Mouse (Mus musculus) gastrocnemius, postnatal 4 days (tissue): ENCODE measurements around the gene Fdx1l. TPM values are rescaled to one million over a fixed set of nuclear protein-coding genes. Genes with fewer than 3 reads are reported as not detected.

Experiments
- DNase-seq, 2 experiments: peaks; one replicate each; pipeline ENCODE4 v3.0.0; 2021 to 2022; ENCODE audit warnings: low spot score in 2 of 2, mixed read lengths in 2 of 2
- microRNA-seq: library from miRNA; unstranded; fragments of <30 nt; microRNA quantifications from one replicate; pipeline ENCODE4 v1.2.0, GENCODE M21; 2021
- total RNA-seq, 2 experiments: library from RNA; stranded (reverse); gene quantifications; 2 replicates each; pipeline ENCODE4 v1.2.3; 2021

Gene Fdx1l
- total RNA-seq, 2 experiments from 2014 or later = 28.6 to 31.6 TPM

DNA sequence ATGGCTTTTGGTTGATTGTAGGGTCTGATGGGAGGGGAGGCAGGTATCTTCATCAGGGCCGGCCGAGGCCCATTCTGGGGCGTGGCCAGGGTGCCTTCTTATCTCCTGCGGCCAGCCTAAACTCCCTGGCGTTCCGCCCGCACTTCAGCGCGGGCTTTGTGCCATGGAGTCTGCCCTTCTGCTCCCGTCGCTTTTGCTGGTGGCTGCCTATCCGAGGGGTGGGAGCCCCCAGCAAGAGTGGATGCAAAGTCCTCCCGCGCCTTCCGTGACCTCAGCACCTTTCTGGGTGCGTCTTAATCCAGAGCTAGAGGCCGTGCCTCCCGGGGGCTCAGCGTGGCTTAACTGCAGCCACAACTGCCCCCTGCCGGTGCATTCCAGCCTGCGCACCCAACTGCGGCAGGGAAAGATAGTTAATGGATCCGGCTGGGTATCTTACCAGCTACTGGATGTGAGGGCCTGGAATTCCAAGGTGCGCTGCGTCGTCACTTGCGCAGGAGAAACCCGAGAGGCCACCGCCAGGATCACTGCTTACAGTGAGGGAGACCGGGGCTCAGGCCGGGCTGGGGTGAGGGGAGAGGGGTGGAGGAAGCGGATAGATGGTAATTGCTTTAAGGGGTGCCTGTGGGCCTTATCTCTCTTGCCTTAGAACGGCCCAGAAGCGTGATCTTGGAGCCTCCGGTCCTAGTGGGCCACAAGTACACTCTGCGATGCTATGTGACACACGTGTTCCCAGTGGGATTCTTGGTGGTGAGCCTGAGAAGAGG is 43.9 kb downstream of the Fdx1l start, which contains the start of gene Icam4:
Icam4 (plus strand) TSS at position 83 of the 764 bp plus-strand sequence.
- DNase-seq = peak; percentile 72 to 84

DNA sequence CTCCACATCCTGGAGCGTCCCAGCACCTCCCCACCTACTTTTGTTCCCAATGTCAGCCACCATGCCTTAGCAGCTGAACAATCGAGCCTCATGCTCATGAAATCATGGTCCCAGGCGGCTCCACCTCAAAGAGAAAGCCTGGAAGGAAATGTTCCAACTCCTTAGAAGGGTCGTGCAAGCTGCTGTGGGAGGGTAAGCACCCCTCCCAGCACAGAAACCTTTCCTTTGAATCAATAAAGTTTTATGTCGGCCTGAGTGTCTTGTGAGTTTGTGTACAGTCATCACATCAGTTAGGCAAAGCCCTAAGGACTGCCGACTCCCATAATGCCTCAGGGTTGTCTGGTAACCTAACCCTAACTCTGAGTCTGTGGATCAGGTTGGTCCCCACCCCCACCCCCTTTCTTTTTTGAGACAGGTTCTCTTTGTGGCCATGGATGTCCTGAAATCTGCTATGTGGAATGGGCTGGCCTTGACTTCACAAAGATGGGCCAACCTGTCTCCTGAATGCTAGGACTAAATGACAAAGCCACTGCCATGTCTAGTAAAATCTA is 44.8 kb downstream of the Fdx1l start:
- DNase-seq = no peak

DNA sequence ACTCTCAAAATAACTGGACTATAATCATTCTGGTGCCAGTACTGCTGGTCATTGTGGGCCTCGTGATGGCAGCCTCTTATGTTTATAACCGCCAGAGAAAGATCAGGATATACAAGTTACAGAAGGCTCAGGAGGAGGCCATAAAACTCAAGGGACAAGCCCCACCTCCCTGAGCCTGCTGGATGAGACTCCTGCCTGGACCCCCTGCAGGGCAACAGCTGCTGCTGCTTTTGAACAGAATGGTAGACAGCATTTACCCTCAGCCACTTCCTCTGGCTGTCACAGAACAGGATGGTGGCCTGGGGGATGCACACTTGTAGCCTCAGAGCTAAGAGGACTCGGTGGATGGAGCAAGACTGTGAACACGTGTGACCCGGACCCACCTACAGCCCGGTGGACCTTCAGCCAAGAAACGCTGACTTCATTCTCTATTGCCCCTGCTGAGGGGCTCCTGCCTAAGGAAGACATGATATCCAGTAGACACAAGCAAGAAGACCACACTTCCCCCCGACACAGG is 45.6 kb downstream of the Fdx1l start:
- no peak for DNase-seq

DNA sequence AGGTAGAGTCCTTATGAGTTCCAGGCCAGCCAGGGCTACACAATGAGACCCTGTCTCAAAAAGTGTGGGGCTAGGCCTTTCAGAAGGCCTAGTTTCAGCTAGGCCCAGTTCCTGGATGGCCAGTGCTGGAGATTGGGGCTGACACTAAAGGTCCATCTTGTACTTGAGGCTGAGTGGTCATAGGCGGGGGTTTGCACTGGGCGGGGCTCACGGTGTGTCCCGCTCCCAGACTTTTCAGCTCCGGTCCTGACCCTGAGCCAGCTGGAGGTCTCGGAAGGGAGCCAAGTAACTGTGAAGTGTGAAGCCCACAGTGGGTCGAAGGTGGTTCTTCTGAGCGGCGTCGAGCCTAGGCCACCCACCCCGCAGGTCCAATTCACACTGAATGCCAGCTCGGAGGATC is 46.6 kb downstream of the Fdx1l start:
- DNase-seq = no peak

DNA sequence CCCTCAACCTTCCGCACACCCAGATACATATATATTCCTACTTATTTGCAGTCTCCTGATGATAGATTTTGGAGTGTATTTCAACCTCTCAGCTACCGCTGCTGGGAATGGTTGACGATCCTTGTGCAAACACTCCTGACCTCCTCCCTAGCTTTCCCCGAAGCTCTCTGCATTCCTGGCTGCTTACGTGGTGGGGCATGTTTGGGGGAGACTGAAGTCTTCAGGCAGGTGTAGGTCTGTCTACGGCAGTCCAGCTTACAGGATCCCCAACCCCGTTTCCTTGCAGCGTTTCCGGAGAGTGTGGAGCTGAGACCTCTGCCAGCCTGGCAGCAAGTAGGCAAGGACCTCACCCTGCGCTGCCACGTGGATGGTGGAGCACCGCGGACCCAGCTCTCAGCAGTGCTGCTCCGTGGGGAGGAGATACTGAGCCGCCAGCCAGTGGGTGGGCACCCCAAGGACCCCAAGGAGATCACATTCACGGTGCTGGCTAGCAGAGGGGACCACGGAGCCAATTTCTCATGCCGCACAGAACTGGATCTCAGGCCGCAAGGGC is 48.1 kb downstream of the Fdx1l start:
- DNase-seq = no peak

DNA sequence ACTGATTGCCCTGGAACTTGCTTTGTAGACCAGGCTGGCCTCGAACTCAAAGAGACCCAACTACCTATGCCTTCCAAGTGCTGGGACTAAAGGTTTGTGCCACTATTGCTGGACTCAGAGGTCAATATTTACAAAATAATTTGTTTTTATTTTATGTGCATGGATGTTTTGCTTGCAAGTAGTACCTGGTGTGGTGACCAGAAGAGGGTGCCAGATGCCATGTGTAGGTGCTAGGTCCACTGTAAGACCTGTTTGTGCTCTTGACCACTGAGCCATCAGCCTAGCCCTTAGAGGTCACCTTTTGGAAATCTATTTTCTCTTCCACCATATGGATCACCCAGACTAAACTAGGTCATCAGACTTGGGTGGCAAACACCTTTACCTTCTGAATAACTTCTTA is 50.7 kb downstream of the Fdx1l start:
- no peak for DNase-seq

DNA sequence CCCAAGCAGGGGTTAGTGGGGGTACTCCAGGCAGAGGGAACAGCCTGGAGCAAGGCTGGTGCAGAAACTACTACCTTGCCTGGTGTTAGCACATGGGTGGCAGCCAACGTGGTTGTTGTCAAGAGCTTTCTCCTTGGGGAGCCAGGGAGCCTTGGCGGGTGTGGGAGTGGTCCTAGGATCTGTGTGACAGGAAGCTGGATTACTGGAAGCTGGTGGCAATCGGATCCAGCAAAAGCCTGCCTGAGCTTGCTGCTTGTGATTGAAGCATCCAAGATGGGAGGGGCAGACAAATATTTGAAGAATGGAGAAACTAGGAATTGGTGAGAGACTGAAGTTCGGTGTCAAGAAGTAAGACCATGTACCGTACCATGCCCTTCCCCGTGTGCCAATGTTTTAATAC is 51.1 kb downstream of the Fdx1l start:
- no peak for DNase-seq

DNA sequence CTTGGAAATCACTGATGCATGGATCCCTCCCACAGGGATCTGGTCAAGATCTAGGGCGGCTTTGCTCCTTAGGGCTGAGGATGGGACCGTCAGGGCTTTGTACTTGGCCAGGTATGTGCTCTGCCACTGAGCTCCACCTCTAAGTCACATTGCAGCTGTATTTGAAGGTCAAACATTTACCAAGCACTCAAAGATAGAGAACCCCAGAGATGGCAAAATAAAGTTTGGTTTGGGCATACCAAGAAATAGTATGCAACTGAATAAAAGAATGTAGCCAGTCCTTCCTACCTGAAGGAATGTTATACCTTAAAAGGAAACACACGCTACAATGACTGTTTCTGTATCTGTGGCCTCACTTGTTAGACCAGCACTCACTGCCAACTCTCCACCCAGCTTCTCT is 52.1 kb downstream of the Fdx1l start:
- DNase-seq = no peak

DNA sequence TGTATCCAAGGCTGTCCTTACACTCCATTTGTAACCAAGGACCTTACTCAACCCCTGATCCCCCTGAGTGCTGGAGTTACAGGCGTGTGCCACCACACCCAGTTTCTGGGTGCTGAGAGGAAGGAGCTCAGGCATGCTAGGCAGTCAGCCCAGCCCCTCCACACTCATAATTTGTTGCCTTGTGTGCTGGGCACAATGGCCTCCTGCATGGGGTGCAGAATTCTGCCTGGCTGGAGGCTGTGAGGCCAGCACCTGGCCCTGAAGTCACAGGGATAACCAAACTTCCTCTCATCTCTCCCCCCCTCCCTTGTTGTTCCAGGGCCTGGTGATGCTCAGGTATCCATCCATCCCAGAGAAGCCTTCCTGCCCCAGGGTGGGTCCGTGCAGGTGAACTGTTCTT is 54.8 kb downstream of the Fdx1l start:
- no peak for DNase-seq

Small RNA genes within 50 kb of the gene (microRNA-seq; reads per million reads assigned to microRNA genes)
- not detected for gene Mir1900
- not detected for gene Mir7082

Other genes starting within 250 kb of the Fdx1l start
- 1 to 10 TPM; 8.2 to 9.7 TPM for gene A230050P20Rik, start 205.0 kb downstream of the Fdx1l start, total RNA-seq
- 1 to 10 TPM; 3.9 to 4.5 TPM for gene Angptl6, start 193.9 kb downstream of the Fdx1l start, total RNA-seq
- gene Ppan, start 185.4 kb downstream of the Fdx1l start, total RNA-seq = 10 to 100 TPM; 25.0 to 28.7 TPM
- gene Eif3g, start 175.0 kb downstream of the Fdx1l start, total RNA-seq = 100 to 1,000 TPM; 146 to 158 TPM
- 10 to 100 TPM; 44.5 to 46.0 TPM for gene Dnmt1, start 113.7 kb downstream of the Fdx1l start, total RNA-seq
- gene S1pr2, start 96.8 kb downstream of the Fdx1l start, total RNA-seq = 10 to 100 TPM; 19.8 to 20.2 TPM
- gene Mrpl4, start 70.9 kb downstream of the Fdx1l start, total RNA-seq = 10 to 100 TPM; 42.7 to 49.2 TPM
- 1 to 10 TPM; 5.4 to 6.7 TPM for gene Icam1, start 57.6 kb downstream of the Fdx1l start, total RNA-seq
- not detected for gene Icam4, start 44.2 kb downstream of the Fdx1l start, total RNA-seq
- under 1 TPM in 1 of 2 experiments, not detected in 1; 0.08 TPM for gene Icam5, start 41.5 kb downstream of the Fdx1l start, total RNA-seq
- gene Zglp1, start 6.5 kb downstream of the Fdx1l start, total RNA-seq = not detected
- gene Gm49373, start 518 bp downstream of the Fdx1l start, total RNA-seq = under 1 TPM; 0.29 to 0.59 TPM
- gene Gm38431, start 18.4 kb upstream of the Fdx1l start, total RNA-seq = 1 to 10 TPM; 1.3 to 1.7 TPM
- gene Raver1, start 18.4 kb upstream of the Fdx1l start, total RNA-seq = 10 to 100 TPM; 33.0 to 37.3 TPM
- 1 to 10 TPM; 9.3 TPM for gene Tyk2, start 57.6 kb upstream of the Fdx1l start, total RNA-seq
- 100 to 1,000 TPM; 160 to 163 TPM for gene Cdc37, start 76.4 kb upstream of the Fdx1l start, total RNA-seq
- gene Pde4a, start 92.1 kb upstream of the Fdx1l start, total RNA-seq = 10 to 100 TPM; 11.6 to 13.8 TPM
- 10 to 100 TPM; 52.2 to 55.0 TPM for gene Keap1, start 165.7 kb upstream of the Fdx1l start, total RNA-seq
- under 1 TPM; 0.26 to 0.32 TPM for gene S1pr5, start 174.8 kb upstream of the Fdx1l start, total RNA-seq
- 10 to 100 TPM; 28.0 to 30.0 TPM for gene Atg4d, start 191.7 kb upstream of the Fdx1l start, total RNA-seq
- 10 to 100 TPM; 18.1 to 21.3 TPM for gene Kri1, start 214.4 kb upstream of the Fdx1l start, total RNA-seq
- 10 to 100 TPM; 20.5 to 24.0 TPM for gene Cdkn2d, start 217.8 kb upstream of the Fdx1l start, total RNA-seq
- gene Ap1m2, start 238.7 kb upstream of the Fdx1l start, total RNA-seq = not detected
- gene Slc44a2, start 247.1 kb upstream of the Fdx1l start, total RNA-seq = 100 to 1,000 TPM; 139 to 151 TPM